Mouse (Mus musculus): ENCODE measurements around the gene Selenoo. TPM values are rescaled to one million over a fixed set of nuclear protein-coding genes. Genes with fewer than 3 reads are reported as not detected.

Gene Selenoo
- polyA plus RNA-seq, 1 experiment, result 37.1 TPM

DNA sequence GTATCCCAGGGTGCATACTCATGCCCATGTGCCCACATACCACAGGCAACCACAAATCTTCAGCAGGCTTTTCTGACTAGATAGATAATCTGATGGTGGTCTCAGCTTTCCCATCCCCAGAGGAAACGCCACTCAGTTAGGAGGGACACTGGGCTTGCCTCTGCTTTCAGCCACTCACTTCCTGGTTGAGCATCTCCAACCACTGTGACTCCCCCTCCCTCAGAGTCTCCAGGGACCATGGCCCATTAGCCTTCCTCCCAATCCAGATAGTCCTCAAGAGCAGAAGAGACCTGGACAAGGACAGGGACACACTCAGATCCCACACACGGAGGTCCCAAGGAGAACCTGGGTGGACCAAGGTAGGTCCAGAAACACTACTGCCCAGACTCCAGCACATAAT lies 54.2 kb downstream of the Selenoo start:
- H3K4me3 ChIP-seq (ENCODE audit: insufficient read depth, low read length), result no peak overlapping the region
- H3K27ac ChIP-seq (ENCODE audit: insufficient read depth, low read length), result no peak overlapping the region
- no peak for TF ChIP-seq CTCF (IDR thresholded peaks at IDR 0.05; ENCODE audit: extremely low read depth, insufficient read depth, low read length)
- no peak for TF ChIP-seq POLR2A (IDR thresholded peaks at IDR 0.05; ENCODE audit: extremely low read depth, insufficient read depth, low read length)
- H3K4me1 ChIP-seq (ENCODE audit: control insufficient read depth, insufficient read depth, low read length), result peaks cover 6% of the 10 kb centered on the region

DNA sequence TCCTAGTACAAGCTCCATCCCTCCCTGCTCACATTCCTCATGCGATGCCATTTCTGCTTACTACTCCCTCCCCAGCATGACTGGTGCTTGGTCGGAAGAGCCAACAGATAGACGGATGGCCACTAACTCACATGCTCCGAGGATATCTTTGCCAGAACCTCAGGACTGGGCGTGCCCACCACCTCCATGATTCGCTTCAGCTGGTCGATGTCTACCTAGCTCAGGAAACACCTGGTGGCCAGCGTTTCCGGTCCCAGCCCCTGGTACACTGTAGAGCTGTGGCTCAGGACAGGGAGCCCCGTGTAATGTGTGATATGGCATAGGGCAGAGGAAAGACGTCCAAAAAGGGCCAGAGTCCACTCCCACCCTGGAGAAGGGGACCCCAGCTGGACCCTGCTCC lies 56.1 kb downstream of the Selenoo start:
- Histone ChIP-seq H3K4me3 (ENCODE audit: insufficient read depth, low read length) (no peak overlapping the region), H3K27ac (ENCODE audit: insufficient read depth, low read length) (no peak overlapping the region), H3K4me1 (ENCODE audit: control insufficient read depth, insufficient read depth, low read length) (peaks cover 3% of the 10 kb centered on the region)
- no peak for TF ChIP-seq POLR2A (IDR thresholded peaks at IDR 0.05; ENCODE audit: extremely low read depth, insufficient read depth, low read length)
- TF ChIP-seq CTCF (IDR thresholded peaks at IDR 0.05; ENCODE audit: extremely low read depth, insufficient read depth, low read length), result no peak

DNA sequence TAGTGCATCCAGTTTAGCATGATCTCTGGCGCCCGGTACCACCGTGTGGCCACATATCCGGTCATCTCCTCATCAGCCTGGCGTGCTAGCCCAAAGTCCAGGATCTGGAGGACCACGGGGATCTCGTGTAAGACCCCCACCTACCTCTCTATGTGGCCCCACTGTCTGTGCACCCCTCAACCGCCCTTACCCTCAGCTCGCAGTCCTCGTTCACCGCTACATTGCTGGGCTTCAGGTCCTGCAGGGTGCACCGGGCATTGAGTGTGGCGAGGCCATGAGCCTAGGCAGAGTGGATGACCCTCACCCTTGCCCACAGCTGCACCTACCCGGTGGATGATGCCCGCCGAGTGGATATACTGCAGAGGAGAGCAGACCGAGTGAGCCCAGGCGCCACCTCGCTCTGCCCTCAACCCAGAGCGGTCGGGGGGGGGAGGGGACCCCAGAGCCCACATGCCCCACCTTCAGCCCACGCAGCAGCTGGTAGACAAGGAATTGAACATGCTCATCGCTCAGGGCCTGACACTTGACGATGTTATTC lies 57.0 kb downstream of the Selenoo start:
- no peak overlapping the region for H3K27ac ChIP-seq (ENCODE audit: insufficient read depth, low read length)
- H3K4me1 ChIP-seq (ENCODE audit: control insufficient read depth, insufficient read depth, low read length), result peaks cover 3% of the 10 kb centered on the region
- TF ChIP-seq CTCF (IDR thresholded peaks at IDR 0.05; ENCODE audit: extremely low read depth, insufficient read depth, low read length), result no peak
- TF ChIP-seq POLR2A (IDR thresholded peaks at IDR 0.05; ENCODE audit: extremely low read depth, insufficient read depth, low read length), result no peak
- H3K4me3 ChIP-seq (ENCODE audit: insufficient read depth, low read length), result peak overlapping the region; percentile 80; the same call in 1 of the 2 replicates

DNA sequence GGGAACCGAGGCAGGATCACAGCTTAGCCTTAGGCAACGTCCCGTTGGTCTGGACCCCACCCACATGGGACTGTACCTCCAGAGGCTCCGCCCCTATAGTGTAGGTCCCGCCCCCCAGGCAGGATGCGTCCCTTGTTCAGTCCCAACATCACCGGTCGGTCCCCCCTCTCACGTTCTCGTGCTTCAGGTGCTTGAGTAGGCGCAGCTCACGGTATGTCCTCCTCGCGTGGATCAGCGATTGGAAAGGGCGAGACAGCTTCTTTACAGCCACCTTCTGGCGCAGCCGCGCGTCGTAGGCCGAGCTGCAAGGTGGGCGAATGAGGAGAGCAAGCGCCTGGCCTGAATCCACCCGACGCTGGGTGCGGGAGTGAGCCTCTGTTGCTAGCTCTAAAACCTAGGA lies 57.7 kb downstream of the Selenoo start:
- TF ChIP-seq POLR2A (IDR thresholded peaks at IDR 0.05; ENCODE audit: extremely low read depth, insufficient read depth, low read length), result no peak
- no peak for TF ChIP-seq CTCF (IDR thresholded peaks at IDR 0.05; ENCODE audit: extremely low read depth, insufficient read depth, low read length)
- Histone ChIP-seq H3K4me3 (ENCODE audit: insufficient read depth, low read length) (peak overlapping the region; percentile 80), H3K4me1 (ENCODE audit: control insufficient read depth, insufficient read depth, low read length) (peaks cover 3% of the 10 kb centered on the region), H3K27ac (ENCODE audit: insufficient read depth, low read length) (no peak overlapping the region)

DNA sequence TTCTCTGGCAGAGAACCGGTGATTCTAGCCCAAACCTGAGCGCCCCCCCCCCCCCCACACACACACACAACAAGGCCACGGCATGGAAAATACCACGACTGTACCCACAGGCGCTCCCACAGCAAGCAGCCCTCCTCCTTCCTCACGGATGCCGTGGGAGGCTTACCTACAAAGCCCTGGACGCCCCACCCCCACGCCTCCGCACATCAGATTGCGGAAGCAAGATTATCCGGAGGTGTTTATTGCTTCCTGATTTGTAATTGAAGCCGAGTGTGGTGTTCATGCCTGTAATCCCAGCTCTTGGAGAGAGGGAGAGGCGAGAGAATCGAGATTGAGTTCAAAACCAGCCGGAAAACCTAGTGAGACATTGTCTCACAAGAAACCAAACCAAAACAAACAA lies 58.1 kb downstream of the Selenoo start:
- Histone ChIP-seq H3K4me1 (ENCODE audit: control insufficient read depth, insufficient read depth, low read length) (peaks cover 3% of the 10 kb centered on the region), H3K4me3 (ENCODE audit: insufficient read depth, low read length) (peak overlapping the region; percentile 80), H3K27ac (ENCODE audit: insufficient read depth, low read length) (no peak overlapping the region)
- TF ChIP-seq CTCF (IDR thresholded peaks at IDR 0.05; ENCODE audit: extremely low read depth, insufficient read depth, low read length) (no peak), POLR2A (IDR thresholded peaks at IDR 0.05; ENCODE audit: extremely low read depth, insufficient read depth, low read length) (no peak)

DNA sequence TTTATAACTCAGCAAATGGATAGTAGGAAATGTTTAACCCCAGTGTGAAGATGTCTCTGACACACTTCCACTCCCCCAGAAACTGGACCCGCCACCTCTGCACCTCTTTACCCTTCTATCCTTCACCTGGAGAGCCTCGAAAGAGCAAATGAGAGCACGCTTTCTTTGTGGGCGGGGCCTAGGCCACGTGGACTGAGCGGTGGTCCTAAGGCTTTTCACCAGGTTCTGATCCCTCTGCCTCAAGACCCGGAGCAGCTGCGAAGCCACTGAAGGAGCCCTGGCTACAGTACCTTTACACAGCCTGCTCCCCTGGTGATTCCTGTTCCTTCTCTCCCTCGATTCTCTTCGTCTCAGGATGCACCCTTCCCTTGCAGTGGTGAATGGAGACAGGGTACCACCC lies 58.6 kb downstream of the Selenoo start:
- no peak overlapping the region for H3K27ac ChIP-seq (ENCODE audit: insufficient read depth, low read length)
- H3K4me3 ChIP-seq (ENCODE audit: insufficient read depth, low read length), result peak overlapping the region; percentile 80
- peaks cover 3% of the 10 kb centered on the region for H3K4me1 ChIP-seq (ENCODE audit: control insufficient read depth, insufficient read depth, low read length)
- no peak for TF ChIP-seq POLR2A (IDR thresholded peaks at IDR 0.05; ENCODE audit: extremely low read depth, insufficient read depth, low read length)

DNA sequence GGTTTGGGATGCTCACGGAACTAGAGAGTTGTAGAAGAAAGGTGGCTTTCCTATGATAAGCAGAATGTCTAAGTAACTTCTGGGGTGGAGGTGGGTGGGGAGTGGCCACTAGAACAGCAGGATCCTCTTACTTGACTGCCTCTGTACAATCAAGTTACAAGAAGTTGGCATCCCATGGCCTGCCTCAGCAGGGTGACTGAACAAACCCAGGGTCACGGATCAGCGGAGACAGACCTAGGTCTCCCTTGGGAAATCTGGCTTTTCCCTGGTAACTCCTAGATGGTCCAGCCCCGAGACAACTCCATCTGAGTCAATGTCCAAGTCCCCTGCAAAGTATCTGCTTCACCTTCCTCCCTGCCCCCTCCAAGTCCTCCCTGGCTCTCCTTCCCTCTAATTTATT lies 59.0 kb downstream of the Selenoo start:
- TF ChIP-seq CTCF (IDR thresholded peaks at IDR 0.05; ENCODE audit: extremely low read depth, insufficient read depth, low read length) (no peak), POLR2A (IDR thresholded peaks at IDR 0.05; ENCODE audit: extremely low read depth, insufficient read depth, low read length) (no peak)
- peak overlapping the region; percentile 80 for H3K4me3 ChIP-seq (ENCODE audit: insufficient read depth, low read length)

DNA sequence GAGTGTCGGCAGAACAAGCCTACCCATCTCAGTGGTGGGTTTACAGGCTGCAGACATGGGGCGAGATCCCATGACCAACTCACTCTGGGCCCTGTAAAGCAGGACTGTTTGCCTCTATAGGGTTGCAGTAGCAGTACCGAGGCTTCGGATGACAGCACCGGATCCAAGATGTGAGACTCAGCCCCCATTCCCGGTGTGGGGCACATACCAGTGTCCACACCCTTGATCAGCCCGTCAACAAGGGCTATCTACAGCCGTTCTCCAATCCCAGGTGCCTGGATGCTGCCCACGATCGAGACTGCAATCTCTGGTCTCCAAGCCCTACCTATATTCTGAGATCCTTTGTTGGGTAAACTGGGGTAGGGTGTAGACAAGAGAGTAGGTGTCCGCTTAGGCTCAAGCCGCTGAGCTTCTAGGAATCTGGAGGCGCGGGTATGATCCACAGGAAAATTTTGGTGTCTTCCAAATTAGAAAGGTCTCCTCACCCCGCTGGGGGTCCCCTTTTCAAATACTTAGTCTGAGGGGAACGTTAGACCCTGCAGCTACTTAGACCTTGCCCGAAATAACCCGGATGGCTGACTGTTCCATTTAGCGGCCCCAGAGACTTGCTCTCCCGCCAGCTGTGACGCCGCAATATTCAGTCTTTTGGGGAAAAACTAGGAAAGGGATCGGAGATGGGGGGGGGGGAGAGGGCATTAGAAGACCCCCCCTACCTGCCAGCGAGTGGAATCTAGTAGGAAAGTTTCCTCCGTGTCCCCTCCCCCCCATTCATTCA lies 59.8 kb downstream of the Selenoo start:
- Histone ChIP-seq H3K4me3 (ENCODE audit: insufficient read depth, low read length) (peak overlapping the region; percentile 80), H3K27ac (ENCODE audit: insufficient read depth, low read length) (peak overlapping the region; percentile 78; the same call in 1 of the 2 replicates), H3K4me1 (ENCODE audit: control insufficient read depth, insufficient read depth, low read length) (peaks cover 3% of the 10 kb centered on the region)
- TF ChIP-seq CTCF (IDR thresholded peaks at IDR 0.05; ENCODE audit: extremely low read depth, insufficient read depth, low read length) (no peak), POLR2A (IDR thresholded peaks at IDR 0.05; ENCODE audit: extremely low read depth, insufficient read depth, low read length) (no peak)

More for the DNA sequence above, 59.0 kb downstream of the Selenoo start:
- Histone ChIP-seq H3K4me1 (ENCODE audit: control insufficient read depth, insufficient read depth, low read length) (peaks cover 3% of the 10 kb centered on the region), H3K27ac (ENCODE audit: insufficient read depth, low read length) (no peak overlapping the region)

DNA sequence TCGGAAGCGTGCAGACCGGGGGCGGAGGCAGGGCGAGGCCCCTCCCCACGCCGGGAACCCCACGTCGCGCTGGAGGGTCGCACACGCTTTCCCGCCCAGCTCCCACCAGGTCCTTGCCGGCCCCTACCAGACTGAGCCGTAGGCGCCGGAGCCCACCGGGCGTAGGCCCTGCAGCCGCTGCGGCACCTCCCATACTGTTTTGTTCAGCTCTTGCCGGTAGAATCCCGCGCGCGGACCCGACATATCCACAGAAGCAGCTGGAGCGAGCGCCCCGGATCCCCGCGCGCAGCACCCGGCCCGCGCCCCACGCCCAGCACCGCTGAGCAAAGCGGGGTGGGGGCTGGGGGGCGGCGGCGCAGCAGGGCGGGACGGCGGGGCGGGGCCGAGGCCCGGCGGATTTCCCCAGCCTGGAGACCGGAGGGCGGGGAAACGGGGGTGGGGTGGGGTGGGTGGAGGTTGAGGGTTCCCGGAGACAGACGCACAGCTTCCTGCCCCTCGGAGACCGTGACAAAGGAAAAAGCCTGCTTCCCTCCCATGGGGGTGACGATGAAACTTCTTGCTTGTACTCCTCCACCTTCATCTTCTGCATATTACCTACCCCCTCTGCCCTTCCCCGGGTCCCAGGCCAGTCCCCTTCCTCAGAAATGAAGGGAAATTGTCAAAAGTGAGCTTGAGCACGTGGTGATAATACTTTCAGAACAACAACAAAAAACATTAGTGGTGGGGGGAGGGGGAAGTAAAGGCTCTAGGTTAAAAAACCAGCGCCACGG lies 60.6 kb downstream of the Selenoo start, which contains the start of gene Mapk11:
TSS of gene Mapk11 (minus strand) at position 358 of the 770 bp plus-strand sequence.
- peak within 1 kb of the TSS; percentile 78; the same call in 1 of the 2 replicates for H3K27ac ChIP-seq (ENCODE audit: insufficient read depth, low read length)
- H3K4me3 ChIP-seq (ENCODE audit: insufficient read depth, low read length), result peak within 1 kb of the TSS; percentile 80
- TF ChIP-seq CTCF (IDR thresholded peaks at IDR 0.05; ENCODE audit: extremely low read depth, insufficient read depth, low read length) (no peak), POLR2A (IDR thresholded peaks at IDR 0.05; ENCODE audit: extremely low read depth, insufficient read depth, low read length) (no peak)
- peaks cover 3% of the 10 kb centered on the region for H3K4me1 ChIP-seq (ENCODE audit: control insufficient read depth, insufficient read depth, low read length)

Other genes starting within 250 kb of the Selenoo start
- gene Pim3, start 226.9 kb upstream of the Selenoo start, polyA plus RNA-seq (2012; rRNA removed), result 14.2 and 16.7 TPM in 2 replicates
- 1.6 and 2.2 TPM in 2 replicates for gene Ttll8, start 134.7 kb upstream of the Selenoo start, polyA plus RNA-seq (2012; rRNA removed)
- 155 and 162 TPM in 2 replicates for gene Mlc1, start 110.1 kb upstream of the Selenoo start, polyA plus RNA-seq (2012; rRNA removed)
- not detected in 2 replicates for gene Mov10l1, start 106.2 kb upstream of the Selenoo start, polyA plus RNA-seq (2012; rRNA removed)
- gene Panx2, start 29.4 kb upstream of the Selenoo start, polyA plus RNA-seq (2012; rRNA removed), result 105 and 116 TPM in 2 replicates
- 18.5 and 19.9 TPM in 2 replicates for gene Trabd, start 14.0 kb upstream of the Selenoo start, polyA plus RNA-seq (2012; rRNA removed)
- gene Tubgcp6, start 34.0 kb downstream of the Selenoo start, polyA plus RNA-seq (2012; rRNA removed), result 31.8 and 34.1 TPM in 2 replicates
- gene Hdac10, start 39.6 kb downstream of the Selenoo start, polyA plus RNA-seq (2012; rRNA removed), result 31.3 and 36.0 TPM in 2 replicates
- gene Mapk12, start 51.6 kb downstream of the Selenoo start, polyA plus RNA-seq (2012; rRNA removed), result 21.0 and 22.3 TPM in 2 replicates
- 91.5 and 93.7 TPM in 2 replicates for gene Mapk11, start 60.5 kb downstream of the Selenoo start, polyA plus RNA-seq (2012; rRNA removed)
- 51.0 and 52.9 TPM in 2 replicates for gene Plxnb2, start 91.7 kb downstream of the Selenoo start, polyA plus RNA-seq (2012; rRNA removed)
- 137 and 148 TPM in 2 replicates for gene Dennd6b, start 107.4 kb downstream of the Selenoo start, polyA plus RNA-seq (2012; rRNA removed)
- 119 and 135 TPM in 2 replicates for gene Ppp6r2, start 122.5 kb downstream of the Selenoo start, polyA plus RNA-seq (2012; rRNA removed)
- gene Sbf1, start 226.2 kb downstream of the Selenoo start, polyA plus RNA-seq (2012; rRNA removed), result 264 and 276 TPM in 2 replicates
- gene Adm2, start 233.6 kb downstream of the Selenoo start, polyA plus RNA-seq (2012; rRNA removed), result not detected in 2 replicates
- gene Miox, start 245.3 kb downstream of the Selenoo start, polyA plus RNA-seq (2012; rRNA removed), result not detected in 2 replicates